Mouse (Mus musculus) kidney, postnatal 4 days (tissue): ENCODE results near the gene Bclaf1.

Source experiments
- DNase-seq, 2 experiments: peaks; one replicate each; pipeline ENCODE4 v3.0.0; 2021; ENCODE audit warnings: mixed read lengths in 2 of 2

The Bclaf1 gene

GRCm38 (mm10) chr10:20317466-20317865 lies 5.2 kb downstream of the Bclaf1 start:
- peak; percentile 6 to 7 for DNase-seq

- DNase-seq: no peak
These were observed 14.0 kb downstream of the Bclaf1 start for GRCm38 (mm10) chr10:20326226-20326625.

GRCm38 (mm10) chr10:20331262-20331661 lies 19.0 kb downstream of the Bclaf1 start:
- no peak for DNase-seq

GRCm38 (mm10) chr10:20337872-20338271 lies 25.6 kb downstream of the Bclaf1 start:
- DNase-seq: no peak

GRCm38 (mm10) chr10:20345736-20346135 lies 33.5 kb downstream of the Bclaf1 start:
- DNase-seq: no peak

- peak; percentile 95 to 96 for DNase-seq
These were observed 35.3 kb downstream of the Bclaf1 start, which contains the start of gene Mtfr2 for GRCm38 (mm10) chr10:20347285-20348214. TSS of gene Mtfr2 (plus strand) at chr10:20347770.

GRCm38 (mm10) chr10:20348894-20349293 lies 36.6 kb downstream of the Bclaf1 start:
- DNase-seq: no peak

GRCm38 (mm10) chr10:20361542-20362449 lies 49.5 kb downstream of the Bclaf1 start:
- DNase-seq: peak in 1 of 2 experiments; percentile 21

GRCm38 (mm10) chr10:20362450-20363118 lies 50.3 kb downstream of the Bclaf1 start:
- DNase-seq: no peak

- DNase-seq: peak in 1 of 2 experiments; percentile 28
These were observed 59.8 kb downstream of the Bclaf1 start for GRCm38 (mm10) chr10:20372046-20372445.

GRCm38 (mm10) chr10:20377621-20378020 lies 65.4 kb downstream of the Bclaf1 start:
- DNase-seq: no peak

GRCm38 (mm10) chr10:20379071-20379735 lies 66.9 kb downstream of the Bclaf1 start:
- DNase-seq: no peak

GRCm38 (mm10) chr10:20380798-20381197 lies 68.5 kb downstream of the Bclaf1 start:
- no peak for DNase-seq

GRCm38 (mm10) chr10:20381352-20381751 lies 69.1 kb downstream of the Bclaf1 start:
- no peak for DNase-seq

- no peak for DNase-seq
These were observed 70.6 kb downstream of the Bclaf1 start for GRCm38 (mm10) chr10:20382807-20383419.

GRCm38 (mm10) chr10:20390568-20390967 lies 78.3 kb downstream of the Bclaf1 start:
- no peak for DNase-seq
